Mouse (Mus musculus): Measurements from ENCODE around the gene Eme1.

DNA sequence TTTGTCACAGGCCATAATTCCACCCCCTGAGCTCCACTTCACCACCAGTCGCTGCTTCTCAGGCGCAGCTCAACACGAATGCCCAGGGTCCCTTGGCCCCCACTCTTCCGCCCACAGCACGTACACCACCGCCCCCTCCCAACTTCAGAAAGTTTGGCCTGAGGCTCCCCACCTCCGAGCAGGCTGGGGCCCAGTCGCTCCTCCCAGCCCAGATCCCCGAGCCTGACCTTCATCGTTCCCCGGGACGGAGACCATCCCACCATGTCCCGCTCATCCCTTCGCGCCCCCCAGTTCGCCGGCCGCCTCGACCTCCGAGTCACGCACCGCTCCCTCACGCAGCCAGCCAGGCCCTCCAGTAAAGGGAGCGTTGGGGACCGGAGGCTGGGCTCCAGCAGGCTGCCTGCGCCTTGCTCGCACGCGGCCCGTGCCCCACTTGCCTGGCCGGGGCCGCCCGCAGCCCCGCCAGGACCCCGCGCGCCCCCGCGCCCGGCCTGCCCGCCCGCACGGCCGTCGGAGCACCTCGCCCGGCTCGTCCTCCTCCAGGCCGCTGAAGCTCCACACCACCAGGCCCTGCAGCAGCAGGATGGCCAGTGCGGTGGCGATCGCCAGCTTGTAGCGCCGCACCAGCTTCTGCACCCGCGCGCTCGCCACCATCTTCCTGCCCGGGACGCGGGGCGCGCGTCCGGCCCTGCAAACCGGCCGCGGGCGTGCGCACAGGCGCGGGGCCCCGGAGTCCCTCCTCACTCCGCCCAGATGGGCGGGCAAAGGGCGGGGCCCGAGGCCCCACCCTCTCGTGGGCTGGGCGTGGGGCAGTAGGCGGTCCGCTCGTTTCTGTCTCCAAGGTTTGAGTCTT lies 23.2 kb upstream of the Eme1 start, which contains the start of gene Xylt2:
- TF ChIP-seq POLR2A (IDR thresholded peaks at IDR 0.05; ENCODE audit: borderline replicate concordance, low read depth, low read length): no peak; the same call in 1 of the 2 replicates
- TF ChIP-seq CTCF (IDR thresholded peaks at IDR 0.05; ENCODE audit: low read depth, low read length): no peak
